Mouse (Mus musculus): ENCODE data around the gene Cd37. TPM values are rescaled to one million over a fixed set of nuclear protein-coding genes. Genes with fewer than 3 reads are reported as not detected.

Cd37 gene
- polyA plus RNA-seq, 1 experiment from 2014 or later, result 1.0 TPM

GRCm38 (mm10) chr7:45213708-45214107 is 25.2 kb downstream of the Cd37 start:
- Histone ChIP-seq H3K4me2 (ENCODE audit: low read depth, low read length) (no peak overlapping the region), H3K9me3 (ENCODE audit: control insufficient read depth, low read length) (no peaks in the 10 kb centered on the region), H3K27me3 (ENCODE audit: control insufficient read depth, insufficient read depth, low read length) (peaks cover 10% of the 10 kb centered on the region), H3K4me1 (ENCODE audit: control insufficient read depth, insufficient read depth, low read length) (peaks cover 19% of the 10 kb centered on the region), H3K36me3 (ENCODE audit: control insufficient read depth, insufficient read depth, low read length) (no peaks in the 10 kb centered on the region), H3K4me3 (ENCODE audit: low read depth, low read length) (no peak overlapping the region), H3K27ac (ENCODE audit: low read depth, low read length) (no peak overlapping the region), H3K9ac (replicated peaks; ENCODE audit: low read depth, low read length) (no peak overlapping the region)
- WGBS, result 50% methylated on average over 5 of the region's 5 CpGs
- ATAC-seq (ENCODE audit: low read depth), result no peak

DNA sequence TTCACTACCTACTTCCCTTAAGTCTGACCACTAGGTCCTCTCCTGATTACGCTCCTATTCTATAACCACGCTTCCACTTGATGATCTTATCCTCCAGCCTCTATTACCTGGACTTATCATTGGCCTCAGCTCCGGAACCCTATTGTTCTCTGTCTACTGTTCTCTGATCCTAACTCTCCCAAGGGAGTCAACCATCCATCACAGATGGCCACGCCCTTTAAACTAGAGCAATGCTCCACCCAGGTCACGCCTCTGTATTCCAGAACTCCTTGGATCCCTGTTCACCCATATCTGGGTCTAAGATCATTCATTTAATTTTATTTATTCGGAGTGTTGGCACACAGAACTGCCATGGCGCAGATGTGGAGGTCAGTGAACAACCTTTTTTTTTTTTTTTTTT is 26.6 kb downstream of the Cd37 start:
- no peak overlapping the region for H3K4me2 ChIP-seq (ENCODE audit: low read depth, low read length)

GRCm38 (mm10) chr7:45211851-45212251 is 27.1 kb downstream of the Cd37 start, which contains the start of gene Dkkl1:
Gene Dkkl1 (minus strand): TSS chr7:45212147.
- Histone ChIP-seq H3K36me3 (ENCODE audit: control insufficient read depth, insufficient read depth, low read length) (no peaks in the 10 kb centered on the region), H3K9ac (replicated peaks; ENCODE audit: low read depth, low read length) (no peak within 1 kb of the TSS), H3K9me3 (ENCODE audit: control insufficient read depth, low read length) (no peaks in the 10 kb centered on the region), H3K4me1 (ENCODE audit: control insufficient read depth, insufficient read depth, low read length) (peaks cover 12% of the 10 kb centered on the region; the same call in 1 of the 2 replicates), H3K27me3 (ENCODE audit: control insufficient read depth, insufficient read depth, low read length) (peaks cover 10% of the 10 kb centered on the region), H3K4me2 (ENCODE audit: low read depth, low read length) (peak within 1 kb of the TSS; percentile 31; the same call in 1 of the 2 replicates), H3K4me3 (ENCODE audit: low read depth, low read length) (no peak within 1 kb of the TSS; the same call in 1 of the 2 replicates), H3K27ac (ENCODE audit: low read depth, low read length) (no peak within 1 kb of the TSS)
- ATAC-seq (ENCODE audit: low read depth), result no peak
- 5% methylated on average over 17 of the region's 17 CpGs for WGBS

More for the DNA sequence above, 26.6 kb downstream of the Cd37 start:
- H3K4me3 ChIP-seq (ENCODE audit: low read depth, low read length), result no peak overlapping the region
- peaks cover 17% of the 10 kb centered on the region for H3K4me1 ChIP-seq (ENCODE audit: control insufficient read depth, insufficient read depth, low read length)
- H3K36me3 ChIP-seq (ENCODE audit: control insufficient read depth, insufficient read depth, low read length), result no peaks in the 10 kb centered on the region
- 71% methylated on average over 7 of the region's 7 CpGs for WGBS
- no peaks in the 10 kb centered on the region for H3K9me3 ChIP-seq (ENCODE audit: control insufficient read depth, low read length)
- ATAC-seq (ENCODE audit: low read depth), result no peak
- peaks cover 10% of the 10 kb centered on the region for H3K27me3 ChIP-seq (ENCODE audit: control insufficient read depth, insufficient read depth, low read length)
- no peak overlapping the region for H3K9ac ChIP-seq (replicated peaks; ENCODE audit: low read depth, low read length)
- H3K27ac ChIP-seq (ENCODE audit: low read depth, low read length), result no peak overlapping the region

GRCm38 (mm10) chr7:45211070-45211469 is 27.8 kb downstream of the Cd37 start:
- no peak overlapping the region for H3K27ac ChIP-seq (ENCODE audit: low read depth, low read length)
- no peak overlapping the region for H3K4me2 ChIP-seq (ENCODE audit: low read depth, low read length)
- H3K36me3 ChIP-seq (ENCODE audit: control insufficient read depth, insufficient read depth, low read length), result no peaks in the 10 kb centered on the region
- H3K9ac ChIP-seq (replicated peaks; ENCODE audit: low read depth, low read length), result no peak overlapping the region
- no peak for ATAC-seq (ENCODE audit: low read depth)
- 69% methylated on average over 10 of the region's 10 CpGs for WGBS
- no peaks in the 10 kb centered on the region for H3K9me3 ChIP-seq (ENCODE audit: control insufficient read depth, low read length)
- peaks cover 10% of the 10 kb centered on the region for H3K27me3 ChIP-seq (ENCODE audit: control insufficient read depth, insufficient read depth, low read length)
- H3K4me3 ChIP-seq (ENCODE audit: low read depth, low read length), result no peak overlapping the region
- 0 out of 2 replicates have a peak, but pooled peaks cover 5% of the 10 kb centered on the region for H3K4me1 ChIP-seq (ENCODE audit: control insufficient read depth, insufficient read depth, low read length)

DNA sequence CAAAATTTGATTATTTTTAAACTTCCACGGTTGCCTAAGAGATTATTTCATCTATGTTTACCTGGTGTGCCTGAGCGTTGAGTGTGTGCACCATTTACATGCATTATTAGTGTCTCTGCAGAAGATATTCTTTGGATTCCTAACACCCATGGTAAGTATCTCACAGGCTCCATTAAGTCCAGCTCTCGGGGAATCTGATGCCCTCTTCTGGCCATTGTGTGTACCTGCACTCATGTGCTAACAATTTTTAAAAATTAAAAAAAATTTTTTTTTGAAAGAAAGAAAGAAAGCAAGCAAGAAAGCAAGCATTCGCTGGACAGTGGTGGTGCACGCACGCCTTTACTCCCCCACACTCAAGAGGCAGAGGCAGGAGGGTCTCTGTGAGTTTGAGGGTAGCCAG is 30.7 kb downstream of the Cd37 start:
- ATAC-seq (ENCODE audit: low read depth), result no peak
- H3K27ac ChIP-seq (ENCODE audit: low read depth, low read length), result no peak overlapping the region
- peaks cover 10% of the 10 kb centered on the region for H3K27me3 ChIP-seq (ENCODE audit: control insufficient read depth, insufficient read depth, low read length)
- WGBS, result 82% methylated on average over 6 of the region's 6 CpGs
- H3K4me3 ChIP-seq (ENCODE audit: low read depth, low read length), result no peak overlapping the region
- H3K4me1 ChIP-seq (ENCODE audit: control insufficient read depth, insufficient read depth, low read length), result no peaks in the 10 kb centered on the region
- H3K4me2 ChIP-seq (ENCODE audit: low read depth, low read length), result no peak overlapping the region
- no peak overlapping the region for H3K9ac ChIP-seq (replicated peaks; ENCODE audit: low read depth, low read length)
- H3K9me3 ChIP-seq (ENCODE audit: control insufficient read depth, low read length), result no peaks in the 10 kb centered on the region
- H3K36me3 ChIP-seq (ENCODE audit: control insufficient read depth, insufficient read depth, low read length), result no peaks in the 10 kb centered on the region

DNA sequence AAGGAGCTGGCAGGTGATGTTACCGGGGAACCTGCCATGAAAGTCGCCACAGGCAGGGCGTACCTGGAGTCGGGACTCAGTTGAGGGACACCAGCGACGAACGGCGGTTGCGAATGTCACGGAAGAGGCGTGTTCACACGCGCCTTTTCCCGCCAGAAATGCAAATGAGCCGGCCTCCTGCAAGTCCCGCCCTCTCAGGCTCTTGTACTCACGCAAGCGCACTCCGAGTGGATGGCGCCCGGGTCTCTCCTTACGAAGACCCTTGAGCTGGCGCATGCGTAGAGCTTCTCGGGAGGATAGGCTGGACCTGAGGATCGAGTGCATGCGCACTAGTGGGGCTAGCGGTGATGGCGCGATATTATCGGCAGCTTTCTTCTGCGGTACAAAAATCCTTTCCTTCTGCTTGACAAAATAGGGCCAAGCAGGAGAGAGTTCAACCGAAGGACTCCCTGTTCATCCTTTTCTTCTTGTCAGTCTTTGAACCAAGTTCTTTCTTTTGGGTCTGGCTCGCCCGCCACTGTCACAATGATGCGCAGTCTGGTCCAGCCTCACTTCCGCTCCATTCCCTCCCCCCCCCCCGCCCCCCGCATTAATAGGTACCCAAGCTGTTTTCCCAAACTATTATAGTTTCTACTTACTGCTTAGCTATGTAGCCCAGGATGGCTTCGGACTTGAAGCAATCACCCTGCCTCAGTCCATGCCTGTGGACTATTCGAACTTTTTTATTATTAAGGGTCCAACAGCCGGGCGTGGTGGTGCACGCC is 34.4 kb downstream of the Cd37 start, which contains the start of gene Ccdc155:
Gene Ccdc155, minus strand, starts transcription at position 513 of the 764 bp plus-strand sequence.
- peak; percentile 97 for ATAC-seq (ENCODE audit: low read depth)
- no peaks in the 10 kb centered on the region for H3K4me1 ChIP-seq (ENCODE audit: control insufficient read depth, insufficient read depth, low read length)
- H3K27ac ChIP-seq (ENCODE audit: low read depth, low read length), result peak within 1 kb of the TSS; percentile 56; the same call in 1 of the 2 replicates
- WGBS, result 8% methylated on average over 44 of the region's 44 CpGs
- peak within 1 kb of the TSS; percentile 48 for H3K9ac ChIP-seq (replicated peaks; ENCODE audit: low read depth, low read length)
- H3K36me3 ChIP-seq (ENCODE audit: control insufficient read depth, insufficient read depth, low read length), result no peaks in the 10 kb centered on the region
- H3K9me3 ChIP-seq (ENCODE audit: control insufficient read depth, low read length), result no peaks in the 10 kb centered on the region
- no peaks in the 10 kb centered on the region for H3K27me3 ChIP-seq (ENCODE audit: control insufficient read depth, insufficient read depth, low read length)
- H3K4me3 ChIP-seq (ENCODE audit: low read depth, low read length), result peak within 1 kb of the TSS; percentile 39
- H3K4me2 ChIP-seq (ENCODE audit: low read depth, low read length), result peak within 1 kb of the TSS; percentile 49

GRCm38 (mm10) chr7:45202654-45203053 is 36.3 kb downstream of the Cd37 start:
- Histone ChIP-seq H3K9ac (replicated peaks; ENCODE audit: low read depth, low read length) (no peak overlapping the region), H3K36me3 (ENCODE audit: control insufficient read depth, insufficient read depth, low read length) (no peaks in the 10 kb centered on the region), H3K4me2 (ENCODE audit: low read depth, low read length) (no peak overlapping the region), H3K27me3 (ENCODE audit: control insufficient read depth, insufficient read depth, low read length) (no peaks in the 10 kb centered on the region), H3K27ac (ENCODE audit: low read depth, low read length) (no peak overlapping the region), H3K4me3 (ENCODE audit: low read depth, low read length) (no peak overlapping the region), H3K9me3 (ENCODE audit: control insufficient read depth, low read length) (no peaks in the 10 kb centered on the region), H3K4me1 (ENCODE audit: control insufficient read depth, insufficient read depth, low read length) (no peaks in the 10 kb centered on the region)
- no peak for ATAC-seq (ENCODE audit: low read depth)
- WGBS, result 62% methylated on average over 10 of the region's 10 CpGs

GRCm38 (mm10) chr7:45198961-45199360 is 40.0 kb downstream of the Cd37 start:
- Histone ChIP-seq H3K36me3 (ENCODE audit: control insufficient read depth, insufficient read depth, low read length) (no peaks in the 10 kb centered on the region), H3K4me1 (ENCODE audit: control insufficient read depth, insufficient read depth, low read length) (no peaks in the 10 kb centered on the region), H3K27ac (ENCODE audit: low read depth, low read length) (no peak overlapping the region), H3K27me3 (ENCODE audit: control insufficient read depth, insufficient read depth, low read length) (no peaks in the 10 kb centered on the region), H3K4me2 (ENCODE audit: low read depth, low read length) (no peak overlapping the region), H3K9ac (replicated peaks; ENCODE audit: low read depth, low read length) (no peak overlapping the region), H3K4me3 (ENCODE audit: low read depth, low read length) (no peak overlapping the region), H3K9me3 (ENCODE audit: control insufficient read depth, low read length) (no peaks in the 10 kb centered on the region)
- ATAC-seq (ENCODE audit: low read depth), result no peak
- WGBS, result 86% methylated on average over 11 of the region's 11 CpGs

- H3K27me3 ChIP-seq (ENCODE audit: control insufficient read depth, insufficient read depth, low read length), result no peaks in the 10 kb centered on the region
- H3K27ac ChIP-seq (ENCODE audit: low read depth, low read length), result no peak overlapping the region
- H3K9me3 ChIP-seq (ENCODE audit: control insufficient read depth, low read length), result no peaks in the 10 kb centered on the region
- ATAC-seq (ENCODE audit: low read depth), result peak; percentile 77; the same call in 1 of the 2 replicates
- no peak overlapping the region for H3K9ac ChIP-seq (replicated peaks; ENCODE audit: low read depth, low read length)
- H3K36me3 ChIP-seq (ENCODE audit: control insufficient read depth, insufficient read depth, low read length), result no peaks in the 10 kb centered on the region
- 18% methylated on average over 5 of the region's 5 CpGs for WGBS
- no peaks in the 10 kb centered on the region for H3K4me1 ChIP-seq (ENCODE audit: control insufficient read depth, insufficient read depth, low read length)
- H3K4me3 ChIP-seq (ENCODE audit: low read depth, low read length), result no peak overlapping the region
- H3K4me2 ChIP-seq (ENCODE audit: low read depth, low read length), result no peak overlapping the region
Measured at GRCm38 (mm10) chr7:45198435-45198834, 40.5 kb downstream of the Cd37 start.
